Mouse (Mus musculus) urinary bladder, postnatal 36 days (tissue): ENCODE data around the gene Gclc.
A peak's percentile ranks its signal among the peaks of the same experiment; 100 is the strongest.

Source experiments
- DNase-seq, 2 experiments: peaks; one replicate each; pipeline ENCODE4 v3.0.0; 2022; ENCODE audit warnings: low spot score in 2 of 2, mixed read lengths in 1 of 2

Gene Gclc

GRCm38 (mm10) chr9:77783006-77783405 lies 28.7 kb downstream of the Gclc start:
- DNase-seq: no peak

GRCm38 (mm10) chr9:77785466-77785865 lies 31.1 kb downstream of the Gclc start:
- no peak for DNase-seq

- no peak for DNase-seq
Observed at GRCm38 (mm10) chr9:77787936-77788335, 33.6 kb downstream of the Gclc start.

- DNase-seq: no peak
Observed at GRCm38 (mm10) chr9:77789615-77790348, 35.4 kb downstream of the Gclc start.

GRCm38 (mm10) chr9:77793838-77794237 lies 39.5 kb downstream of the Gclc start:
- no peak for DNase-seq

GRCm38 (mm10) chr9:77802461-77802860 lies 48.1 kb downstream of the Gclc start:
- DNase-seq: no peak

- no peak for DNase-seq
Observed at GRCm38 (mm10) chr9:77806426-77806825, 52.1 kb downstream of the Gclc start.

GRCm38 (mm10) chr9:77806842-77807668 lies 52.7 kb downstream of the Gclc start:
- peak; percentile 76 to 86 for DNase-seq

GRCm38 (mm10) chr9:77808481-77808880 lies 54.1 kb downstream of the Gclc start:
- DNase-seq: no peak

GRCm38 (mm10) chr9:77818858-77819257 lies 64.5 kb downstream of the Gclc start:
- no peak for DNase-seq

- DNase-seq: no peak
Observed at GRCm38 (mm10) chr9:77819318-77819717, 65.0 kb downstream of the Gclc start.

GRCm38 (mm10) chr9:77820836-77821235 lies 66.5 kb downstream of the Gclc start:
- DNase-seq: no peak

GRCm38 (mm10) chr9:77825380-77825961 lies 71.1 kb downstream of the Gclc start:
- no peak for DNase-seq

- no peak for DNase-seq
Observed at GRCm38 (mm10) chr9:77826237-77826636, 71.9 kb downstream of the Gclc start.

- no peak for DNase-seq
Observed at GRCm38 (mm10) chr9:77828531-77828965, 74.2 kb downstream of the Gclc start.

- no peak for DNase-seq
Observed at GRCm38 (mm10) chr9:77834259-77834993, 80.1 kb downstream of the Gclc start.

GRCm38 (mm10) chr9:77835122-77835521 lies 80.8 kb downstream of the Gclc start:
- DNase-seq: no peak

- DNase-seq: no peak
Observed at GRCm38 (mm10) chr9:77835756-77836155, 81.4 kb downstream of the Gclc start.

GRCm38 (mm10) chr9:77838586-77838985 lies 84.3 kb downstream of the Gclc start:
- peak in 1 of 2 experiments; percentile 42 for DNase-seq
